Mouse (Mus musculus) C2C12 (cell line): ENCODE data around the gene Gm38392. TPM values are rescaled to one million over a fixed set of nuclear protein-coding genes. Genes with fewer than 3 reads are reported as not detected.
"Not testable (repeated sequence)": the region's sequence is repeated elsewhere in the genome, so short reads cannot be mapped to it uniquely, and the experiment has no call there.

Experiments used
- H3K27me3 ChIP-seq: one replicate; pipeline ENCODE4 v1.6.1; 2011; ENCODE audit not compliant: control insufficient read depth, insufficient read depth, insufficient read length
- H3K36me3 ChIP-seq: one replicate; pipeline ENCODE4 v1.6.1; 2011; ENCODE audit not compliant: control insufficient read depth, insufficient read depth
- H3K4me3 ChIP-seq: one replicate; pipeline ENCODE4 v1.5.1; 2011; ENCODE audit warnings: mild to moderate bottlenecking, control low read depth; ENCODE audit not compliant: poor library complexity, insufficient read depth, severe bottlenecking
- H3K79me2 ChIP-seq: one replicate; pipeline ENCODE4 v1.6.1; 2011; ENCODE audit not compliant: control insufficient read depth, insufficient read depth
- H3K79me3 ChIP-seq: one replicate; pipeline ENCODE4 v1.6.1; 2011; ENCODE audit warnings: low read depth, control low read depth
- H3ac ChIP-seq: one replicate; pipeline ENCODE3; 2011; ENCODE audit warnings: low read depth; ENCODE audit not compliant: control insufficient read depth, insufficient read length
- CEBPB ChIP-seq: IDR thresholded peaks from one replicate; pipeline ENCODE4 v1.6.1; 2011; ENCODE audit warnings: low read depth, mild to moderate bottlenecking, control low read depth, moderate library complexity
- CTCF ChIP-seq: IDR thresholded peaks from one replicate; pipeline ENCODE4 v1.5.1; 2011; ENCODE audit not compliant: control insufficient read depth, insufficient read depth, insufficient read length
- FOSL1 ChIP-seq: IDR thresholded peaks from one replicate; pipeline ENCODE4 v1.8.0; 2011; ENCODE audit warnings: mild to moderate bottlenecking, low read length; ENCODE audit not compliant: poor library complexity, insufficient read depth, severe bottlenecking
- MAX ChIP-seq: IDR thresholded peaks from one replicate; pipeline ENCODE4 v1.6.1; 2011; ENCODE audit warnings: mild to moderate bottlenecking, control low read depth
- MYOD1 ChIP-seq: IDR thresholded peaks from one replicate; pipeline ENCODE4 v1.6.1; 2011; ENCODE audit warnings: low read depth; ENCODE audit not compliant: control insufficient read depth, insufficient read length
- MYOG ChIP-seq: IDR thresholded peaks from one replicate; pipeline ENCODE4 v1.6.1; 2011; ENCODE audit not compliant: control insufficient read depth, insufficient read length; ENCODE audit errors: extremely low read depth
- USF1 ChIP-seq: IDR thresholded peaks from one replicate; pipeline ENCODE4 v1.6.1; 2011; ENCODE audit warnings: low read depth, mild to moderate bottlenecking, control low read depth, moderate library complexity
- polyA plus RNA-seq: library from polyadenylated mRNA; unstranded; fragments of >200 nt; fragmentation: generic; extraction: Trizol; gene quantifications from one replicate; pipeline ENCODE4 v1.2.1, GENCODE M21; 2012; ENCODE audit warnings: missing spikeins

Gm38392 gene
- polyA plus RNA-seq, 1 experiment: not detected

DNA sequence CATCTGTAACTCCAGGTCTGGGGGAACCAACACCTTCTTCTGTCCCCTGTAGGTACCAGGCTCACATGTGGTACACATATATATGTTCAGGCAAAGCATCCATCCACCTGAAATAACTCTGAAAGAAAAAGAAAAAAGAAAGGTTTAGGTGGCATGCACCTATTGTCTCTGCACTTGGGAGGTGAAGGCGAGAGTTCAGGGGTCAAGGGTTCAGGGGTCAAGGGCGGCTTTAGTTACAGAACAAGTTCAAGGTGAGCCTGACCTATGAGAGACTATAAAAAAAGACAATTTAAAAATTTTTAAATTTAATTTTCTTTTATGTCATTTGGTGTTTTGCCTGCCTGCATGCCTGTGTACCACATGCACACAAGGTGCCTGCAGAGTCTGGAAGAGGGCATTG lies 7.0 kb downstream of the Gm38392 start:
- peaks cover 16% of the 10 kb centered on the region for H3K27me3 ChIP-seq
- TF ChIP-seq MYOG: no peak
- no peak for TF ChIP-seq CEBPB
- TF ChIP-seq CTCF: no peak
- H3K4me3 ChIP-seq: no peak overlapping the region
- H3K79me2 ChIP-seq: no peaks in the 10 kb centered on the region
- no peaks in the 10 kb centered on the region for H3K36me3 ChIP-seq
- H3ac ChIP-seq: no peak overlapping the region
- H3K79me3 ChIP-seq: no peaks in the 10 kb centered on the region

DNA sequence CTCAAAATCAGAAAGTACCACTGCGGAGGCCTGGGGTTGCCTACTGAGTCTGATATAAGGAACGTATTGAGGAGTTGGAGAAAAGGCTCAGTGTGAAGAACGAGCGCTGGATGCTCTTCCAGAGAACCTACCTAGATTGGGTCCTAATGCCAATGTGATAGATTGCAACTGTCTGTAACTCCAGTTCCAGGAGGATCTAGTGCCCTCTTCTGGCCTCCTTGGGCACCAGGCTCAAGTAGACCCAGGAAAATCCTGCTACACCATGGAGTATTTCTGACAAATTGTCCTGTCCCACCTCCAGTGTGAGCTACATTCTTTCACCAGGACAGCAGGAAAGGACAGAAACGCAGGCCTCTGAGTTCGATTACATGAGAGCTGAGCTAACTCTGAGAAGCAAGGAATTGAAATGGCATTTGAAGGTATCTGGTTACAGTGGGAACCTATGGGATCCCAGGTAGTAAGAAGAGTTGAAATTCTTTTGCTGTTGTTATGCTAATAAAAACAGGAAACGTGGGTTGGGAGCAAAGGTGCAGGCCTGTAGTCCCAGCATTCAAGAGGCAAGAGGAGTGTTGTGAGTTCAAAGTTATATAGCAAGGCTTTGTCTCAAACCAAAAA lies 10.4 kb downstream of the Gm38392 start:
- no peak overlapping the region for H3ac ChIP-seq
- H3K27me3 ChIP-seq: peaks cover 13% of the 10 kb centered on the region
- H3K4me3 ChIP-seq: no peak overlapping the region
- no peaks in the 10 kb centered on the region for H3K79me2 ChIP-seq
- TF ChIP-seq FOSL1: no peak
- no peak for TF ChIP-seq CEBPB
- TF ChIP-seq MAX: no peak
- TF ChIP-seq CTCF: no peak
- no peak for TF ChIP-seq MYOG
- no peak for TF ChIP-seq USF1
- TF ChIP-seq MYOD1: no peak
- H3K36me3 ChIP-seq: no peaks in the 10 kb centered on the region
- no peaks in the 10 kb centered on the region for H3K79me3 ChIP-seq

DNA sequence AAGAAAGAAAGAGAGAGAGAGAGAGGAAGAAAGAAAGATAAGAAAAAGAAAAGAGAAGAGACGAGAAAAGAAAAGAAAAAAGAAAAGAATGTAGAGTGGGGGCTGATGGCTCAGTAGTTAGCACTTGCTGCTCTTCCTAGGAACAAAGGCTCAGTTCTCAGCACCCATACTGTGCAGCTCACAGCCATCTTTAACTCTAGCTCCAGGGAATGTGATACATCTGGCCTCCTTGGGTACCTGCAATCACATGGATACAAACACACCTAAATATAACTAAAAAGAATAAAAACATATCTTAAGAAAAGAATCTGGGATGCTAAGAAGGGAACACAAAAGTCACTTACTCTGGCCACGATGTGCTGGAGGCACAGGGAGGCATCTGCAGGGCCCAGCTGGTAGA lies 10.9 kb downstream of the Gm38392 start:
- Histone ChIP-seq H3K36me3 (no peaks in the 10 kb centered on the region), H3K4me3 (no peak overlapping the region), H3K27me3 (peaks cover 12% of the 10 kb centered on the region), H3K79me2 (no peaks in the 10 kb centered on the region), H3ac (no peak overlapping the region), H3K79me3 (no peaks in the 10 kb centered on the region)
- no peak for TF ChIP-seq FOSL1
- no peak for TF ChIP-seq MAX
- no peak for TF ChIP-seq MYOG
- TF ChIP-seq CTCF: no peak
- TF ChIP-seq MYOD1: no peak
- TF ChIP-seq CEBPB: no peak
- TF ChIP-seq USF1: no peak

DNA sequence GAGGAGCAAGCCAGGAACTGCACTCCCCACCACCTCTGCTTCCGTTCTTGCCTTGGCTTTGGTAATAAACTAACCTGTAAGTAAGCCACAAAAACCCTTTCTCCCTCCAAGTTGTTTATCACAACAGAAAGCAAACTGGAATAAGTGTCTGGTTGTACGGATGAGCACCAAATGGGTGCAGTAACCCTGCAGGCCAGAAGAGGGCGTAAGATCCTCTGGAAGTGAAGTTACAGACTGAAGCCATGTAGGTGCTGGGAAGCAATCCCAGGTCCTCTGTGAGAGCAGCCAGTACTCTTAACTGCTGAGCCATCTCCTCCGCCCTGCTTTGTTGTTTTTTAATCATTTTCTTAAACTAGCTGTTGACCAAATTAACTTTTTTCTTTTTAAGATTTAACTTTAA lies 13.0 kb downstream of the Gm38392 start:
- Histone ChIP-seq H3K79me3 (no peaks in the 10 kb centered on the region), H3K27me3 (peaks cover 9% of the 10 kb centered on the region), H3K79me2 (no peaks in the 10 kb centered on the region), H3ac (no peak overlapping the region), H3K36me3 (no peaks in the 10 kb centered on the region), H3K4me3 (no peak overlapping the region)
- TF ChIP-seq MYOD1 (no peak), USF1 (no peak), CTCF (no peak), MYOG (no peak), MAX (no peak)

DNA sequence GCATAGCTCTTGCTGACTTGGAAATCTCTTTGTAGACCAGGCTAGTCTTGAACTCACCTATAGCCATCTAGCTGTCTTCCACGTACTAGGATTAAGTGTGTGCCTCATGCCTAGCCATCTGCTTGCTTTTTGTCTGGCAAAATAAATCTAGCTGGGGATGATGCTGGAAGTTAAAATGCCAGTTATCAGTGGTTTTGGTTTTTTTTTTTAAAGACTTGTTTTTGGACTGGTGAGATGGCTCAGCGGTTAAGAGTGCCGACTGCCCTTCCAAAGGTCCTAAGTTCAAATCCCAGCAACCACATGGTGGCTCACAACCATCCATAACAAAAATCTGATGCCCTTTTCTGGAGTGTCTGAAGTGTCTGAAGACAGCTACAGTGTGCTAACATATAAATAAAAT lies 15.2 kb downstream of the Gm38392 start:
- Histone ChIP-seq H3K79me2 (no peaks in the 10 kb centered on the region), H3ac (no peak overlapping the region), H3K36me3 (no peaks in the 10 kb centered on the region), H3K79me3 (no peaks in the 10 kb centered on the region), H3K27me3 (peaks cover 10% of the 10 kb centered on the region), H3K4me3 (no peak overlapping the region)
- TF ChIP-seq USF1 (no peak), CEBPB (no peak), MYOD1 (no peak)

DNA sequence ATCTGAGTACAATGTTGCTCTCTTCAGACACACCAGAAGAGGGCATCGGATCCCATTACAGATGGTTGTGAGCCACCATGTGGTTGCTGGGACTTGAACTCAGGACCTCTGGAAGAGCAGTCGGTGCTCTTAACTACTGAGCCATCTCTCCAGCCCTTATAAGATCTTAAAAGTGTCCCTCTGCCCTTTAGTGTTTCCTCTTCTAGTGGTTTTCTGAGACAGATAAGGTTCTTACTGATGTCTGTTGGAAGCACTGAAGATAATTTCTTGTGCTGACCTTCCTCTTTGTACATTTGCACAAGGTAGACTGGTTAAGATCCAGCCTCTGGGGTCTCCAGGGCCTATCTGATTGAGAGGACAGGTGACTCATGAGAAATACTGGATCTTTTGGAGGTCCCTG lies 15.7 kb downstream of the Gm38392 start:
- H3K36me3 ChIP-seq: not testable (repeated sequence)

More for the DNA sequence above, 15.7 kb downstream of the Gm38392 start:
- H3K79me2 ChIP-seq, H3K79me3 ChIP-seq, H3K4me3 ChIP-seq, H3ac ChIP-seq: not testable (repeated sequence)
- H3K27me3 ChIP-seq: peaks cover 10% of the 10 kb centered on the region
